Mouse (Mus musculus) intestine, embryonic 16.5 days (tissue): ENCODE results near the gene Zan. TPM values are rescaled to one million over a fixed set of nuclear protein-coding genes. Genes with fewer than 3 reads are reported as not detected.
A peak's percentile ranks its signal among the peaks of the same experiment; 100 is the strongest.
"Not testable (repeated sequence)": the region's sequence is repeated elsewhere in the genome, so short reads cannot be mapped to it uniquely, and the experiment has no call there.

ENCODE experiments used
- ATAC-seq: fragments of 200-750 bp; cut with Nextera tagmentation; 2 replicates; pipeline ENCODE4 v1.8.0; 2017; ENCODE audit warnings: moderate TSS enrichment, moderate library complexity
- H3K27ac ChIP-seq: fragments of 300-500 bp; sonication (generic); 2 replicates; pipeline ENCODE4 v1.5.1; 2014; ENCODE audit warnings: mild to moderate bottlenecking, low read length
- H3K27me3 ChIP-seq: fragments of 300-500 bp; sonication (generic); replicated peaks from 2 replicates; pipeline ENCODE4 v1.6.1; 2014; ENCODE audit warnings: low read length, control low read depth, mixed read lengths; ENCODE audit not compliant: control insufficient read depth, insufficient read depth
- H3K36me3 ChIP-seq: fragments of 300-500 bp; sonication (generic); 2 replicates; pipeline ENCODE4 v1.6.1; 2014; ENCODE audit warnings: low read length, control low read depth; ENCODE audit not compliant: control insufficient read depth, insufficient read depth
- H3K4me1 ChIP-seq: fragments of 300-500 bp; sonication (generic); 2 replicates; pipeline ENCODE4 v1.6.1; 2014; ENCODE audit warnings: low read length, control low read depth, mixed read lengths; ENCODE audit not compliant: control insufficient read depth, insufficient read depth
- H3K4me2 ChIP-seq: fragments of 300-500 bp; sonication (generic); 2 replicates; pipeline ENCODE4 v1.6.1; 2014; ENCODE audit warnings: low read depth, low read length, control low read depth
- H3K4me3 ChIP-seq: fragments of 300-500 bp; sonication (generic); 2 replicates; pipeline ENCODE4 v1.5.1; 2014; ENCODE audit warnings: mild to moderate bottlenecking, low read length
- H3K9ac ChIP-seq: fragments of 300-500 bp; sonication (generic); 2 replicates; pipeline ENCODE4 v1.6.1; 2014; ENCODE audit warnings: low read depth, low read length
- H3K9me3 ChIP-seq: fragments of 300-500 bp; sonication (generic); 2 replicates; pipeline ENCODE4 v1.6.1; 2016; ENCODE audit warnings: low read length, control low read depth; ENCODE audit not compliant: control insufficient read depth
- WGBS: fragments of 180-500 bp; shearing (Covaris S2); extraction: QIAGEN DNeasy Blood & Tissue Kit; methylation state at CpG from one replicate; pipeline ENCODE4 v1.1.7; 2014; 5-methylcytosine and 5-hydroxymethylcytosine counted together
- polyA plus RNA-seq: library from polyadenylated mRNA; unstranded; fragments of >200 nt; fragmentation: Nextera tagmentation; extraction: Ambion mirVana; gene quantifications from 2 replicates; pipeline ENCODE4 v1.2.1, GENCODE M21; 2015

The Zan gene
- polyA plus RNA-seq, 1 experiment from 2014 or later = 0.89 TPM

DNA sequence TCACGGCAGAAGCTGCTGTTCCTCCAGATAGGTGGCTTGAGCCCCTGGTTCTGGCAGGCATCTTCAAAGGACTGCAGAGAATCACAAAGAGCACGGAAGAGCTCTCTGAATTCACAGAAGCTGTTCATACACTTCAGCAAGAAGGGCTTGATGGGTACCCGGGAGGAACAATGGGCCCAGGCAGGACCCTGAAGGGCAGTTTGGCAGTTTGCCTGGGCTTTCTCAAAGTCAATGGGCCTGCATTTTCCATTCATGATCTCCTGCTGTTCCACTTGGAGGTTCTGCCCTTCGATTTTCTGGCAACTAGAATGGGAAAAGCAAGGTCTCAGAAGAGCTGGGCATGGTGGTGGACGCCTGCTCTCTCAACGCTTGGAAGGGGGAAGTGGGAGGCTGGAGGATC is 43.0 kb downstream of the Zan start:
- no peak overlapping the region for H3K27ac ChIP-seq
- H3K4me2 ChIP-seq = no peak overlapping the region
- no peaks in the 10 kb centered on the region for H3K27me3 ChIP-seq
- no peaks in the 10 kb centered on the region for H3K4me1 ChIP-seq
- H3K9me3 ChIP-seq = no peaks in the 10 kb centered on the region
- no peak overlapping the region for H3K9ac ChIP-seq
- H3K4me3 ChIP-seq = no peak overlapping the region
- WGBS = 62% methylated on average over 6 of the region's 6 CpGs
- no peak for ATAC-seq
- H3K36me3 ChIP-seq = no peaks in the 10 kb centered on the region

DNA sequence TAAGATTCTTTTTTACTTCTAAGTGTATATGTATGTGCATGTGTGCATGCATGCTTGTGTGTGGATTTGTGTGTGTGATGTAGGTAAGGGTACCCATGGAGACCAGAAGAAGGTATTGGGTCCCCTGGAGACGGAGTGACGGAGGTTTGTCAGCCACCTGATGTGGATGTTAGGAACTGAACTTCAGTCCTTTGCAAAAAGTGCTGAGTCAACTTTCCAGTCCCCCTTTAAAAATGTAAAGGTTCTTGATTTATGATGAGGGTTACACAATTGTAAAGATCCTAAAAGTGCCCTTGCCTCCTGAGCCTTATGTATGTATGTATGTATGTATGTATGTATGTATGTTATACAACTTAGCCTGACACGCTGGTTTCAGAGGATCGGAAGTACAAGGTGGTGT is 46.5 kb downstream of the Zan start:
- ATAC-seq, H3K27me3 ChIP-seq, H3K36me3 ChIP-seq, H3K27ac ChIP-seq, H3K4me2 ChIP-seq, H3K9me3 ChIP-seq, H3K4me3 ChIP-seq, H3K9ac ChIP-seq, H3K4me1 ChIP-seq: not testable (repeated sequence)
- 83% methylated on average over 4 of the region's 4 CpGs for WGBS

DNA sequence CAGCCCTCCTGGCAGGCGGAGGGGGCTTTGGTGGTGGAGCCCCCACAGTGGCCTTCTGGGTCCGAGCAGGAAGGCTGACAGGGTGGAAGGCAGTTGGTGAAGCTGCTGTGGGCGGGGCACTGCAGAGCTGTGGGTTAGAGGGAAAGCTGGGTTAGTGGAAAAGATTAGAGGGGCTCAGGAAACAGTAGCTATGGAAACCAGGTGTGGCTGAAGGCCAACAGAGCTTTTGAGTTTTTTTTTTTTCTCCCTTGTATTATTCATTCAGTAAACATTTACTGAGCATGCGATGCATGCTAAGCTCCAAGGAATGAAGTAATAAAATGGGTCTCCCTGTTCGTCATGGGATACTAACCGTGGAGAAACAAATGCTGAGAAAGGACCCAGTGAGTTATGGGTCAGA is 51.2 kb downstream of the Zan start:
- Histone ChIP-seq H3K9ac (no peak overlapping the region), H3K9me3 (no peaks in the 10 kb centered on the region), H3K27me3 (no peaks in the 10 kb centered on the region), H3K4me2 (no peak overlapping the region), H3K4me1 (peaks cover 9% of the 10 kb centered on the region), H3K36me3 (no peaks in the 10 kb centered on the region), H3K4me3 (no peak overlapping the region), H3K27ac (no peak overlapping the region)
- 39% methylated on average over 6 of the region's 6 CpGs for WGBS
- no peak; the same call in 1 of the 2 replicates for ATAC-seq

DNA sequence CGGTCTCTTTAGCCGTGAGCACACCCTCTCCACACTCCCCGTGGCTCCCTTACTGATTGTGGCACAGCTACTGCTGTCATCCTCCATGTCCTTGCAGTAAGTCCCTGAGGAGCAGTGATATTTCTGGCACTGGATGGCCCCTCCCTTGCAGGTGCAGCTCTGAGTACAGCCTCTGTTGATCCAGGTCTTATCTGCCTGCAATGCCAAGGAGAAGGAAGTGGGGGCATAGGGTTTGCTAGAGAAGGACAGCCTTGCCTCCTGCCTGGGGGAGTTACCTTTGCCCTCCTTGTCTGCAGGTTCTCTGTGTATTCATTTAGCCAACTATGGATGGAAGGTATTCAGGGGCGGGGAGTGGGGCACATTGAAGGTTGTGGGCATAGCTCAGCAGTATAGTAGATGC is 57.0 kb downstream of the Zan start:
- peak; percentile 94 for ATAC-seq

DNA sequence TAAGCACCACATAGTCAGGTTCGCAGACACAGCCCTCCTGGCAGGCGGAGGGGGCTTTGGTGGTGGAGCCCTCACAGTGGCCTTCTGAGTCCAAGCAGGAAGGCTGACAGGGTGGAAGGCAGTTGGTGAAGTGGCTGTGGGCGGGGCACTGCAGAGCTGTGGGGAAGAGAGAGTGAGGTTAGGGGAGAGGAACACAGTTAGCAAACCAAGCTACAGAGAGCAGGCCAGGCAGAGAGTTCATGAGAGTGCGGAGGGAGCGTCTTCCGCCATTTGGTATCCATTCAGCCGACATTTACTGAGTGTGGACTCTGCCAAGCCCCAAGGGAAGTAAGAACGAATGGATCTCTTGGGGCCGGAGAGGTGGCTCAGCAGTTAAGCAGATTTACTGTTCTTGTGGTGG is 57.8 kb downstream of the Zan start:
- Histone ChIP-seq H3K4me2 (no peak overlapping the region), H3K9me3 (no peaks in the 10 kb centered on the region), H3K27me3 (no peaks in the 10 kb centered on the region), H3K36me3 (no peaks in the 10 kb centered on the region), H3K4me1 (peaks cover 17% of the 10 kb centered on the region; the same call in 1 of the 2 replicates), H3K9ac (no peak overlapping the region; the same call in 1 of the 2 replicates), H3K27ac (peak overlapping the region; percentile 72), H3K4me3 (no peak overlapping the region)
- WGBS = 60% methylated on average over 9 of the region's 9 CpGs
- 0 out of 2 replicates have a peak, but pooled peaks have one; percentile 12 for ATAC-seq

More for the DNA sequence above, 57.0 kb downstream of the Zan start:
- Histone ChIP-seq H3K36me3 (no peaks in the 10 kb centered on the region), H3K9ac (no peak overlapping the region), H3K27me3 (no peaks in the 10 kb centered on the region), H3K4me1 (peaks cover 17% of the 10 kb centered on the region; the same call in 1 of the 2 replicates), H3K9me3 (no peaks in the 10 kb centered on the region), H3K4me2 (peak overlapping the region; percentile 19; the same call in 1 of the 2 replicates), H3K27ac (peak overlapping the region; percentile 72), H3K4me3 (no peak overlapping the region)
- whole genome bisulfite sequencing = 60% methylated on average over 4 of the region's 4 CpGs

DNA sequence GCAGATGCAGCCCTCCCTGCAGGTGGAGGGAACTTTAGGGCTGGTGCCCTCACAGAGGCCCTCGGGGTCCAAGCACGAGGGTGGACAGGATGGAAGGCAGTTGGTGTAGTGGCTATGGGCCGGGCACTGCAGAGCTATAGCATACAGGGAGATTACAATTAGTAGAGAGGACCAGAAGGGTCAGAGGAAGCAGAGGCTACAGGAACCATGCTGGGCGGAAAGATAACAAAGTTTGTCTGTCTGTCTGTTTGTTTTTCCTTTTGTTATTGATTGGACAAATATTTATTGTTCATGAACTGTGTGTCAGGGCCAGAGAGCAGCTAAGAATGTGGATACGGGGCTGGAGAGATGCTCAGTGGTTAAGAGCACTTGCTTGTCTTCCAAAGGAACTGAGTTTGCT is 62.6 kb downstream of the Zan start:
- H3K4me1 ChIP-seq = 0 out of 2 replicates have a peak, but pooled peaks cover 7% of the 10 kb centered on the region
- H3K27ac ChIP-seq = no peak overlapping the region
- 31% methylated on average over 5 of the region's 5 CpGs for WGBS
- H3K27me3 ChIP-seq = no peaks in the 10 kb centered on the region
- H3K4me2 ChIP-seq = no peak overlapping the region
- no peaks in the 10 kb centered on the region for H3K9me3 ChIP-seq
- no peak overlapping the region for H3K4me3 ChIP-seq
- no peak overlapping the region for H3K9ac ChIP-seq
- no peak for ATAC-seq
- H3K36me3 ChIP-seq = no peaks in the 10 kb centered on the region

DNA sequence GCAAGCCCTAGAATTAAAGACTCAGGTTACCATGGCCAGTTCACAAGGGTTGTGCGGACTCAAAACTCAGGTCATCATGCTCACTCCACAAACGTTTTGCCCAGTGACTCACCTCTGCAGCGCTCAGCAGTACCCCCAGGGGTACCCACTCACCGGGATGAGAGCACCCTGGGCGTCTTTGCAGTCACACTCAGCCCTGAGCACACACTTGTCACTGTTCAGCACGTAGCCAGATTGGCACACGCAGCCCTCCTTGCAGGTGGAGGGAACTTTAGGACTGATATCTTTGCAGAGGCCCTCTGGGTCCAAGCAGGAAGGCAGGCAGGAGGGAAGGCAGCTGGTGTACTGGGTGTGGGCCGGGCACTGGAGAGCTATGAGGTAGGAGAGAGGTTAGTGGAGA is 65.6 kb downstream of the Zan start:
- WGBS = 67% methylated on average over 8 of the region's 8 CpGs
- H3K9me3 ChIP-seq = no peaks in the 10 kb centered on the region
- H3K9ac ChIP-seq = no peak overlapping the region
- no peak for ATAC-seq
- H3K4me3 ChIP-seq = no peak overlapping the region
- no peaks in the 10 kb centered on the region for H3K27me3 ChIP-seq
- no peak overlapping the region for H3K4me2 ChIP-seq
- H3K27ac ChIP-seq = no peak overlapping the region
- H3K36me3 ChIP-seq = no peaks in the 10 kb centered on the region
- no peaks in the 10 kb centered on the region for H3K4me1 ChIP-seq

DNA sequence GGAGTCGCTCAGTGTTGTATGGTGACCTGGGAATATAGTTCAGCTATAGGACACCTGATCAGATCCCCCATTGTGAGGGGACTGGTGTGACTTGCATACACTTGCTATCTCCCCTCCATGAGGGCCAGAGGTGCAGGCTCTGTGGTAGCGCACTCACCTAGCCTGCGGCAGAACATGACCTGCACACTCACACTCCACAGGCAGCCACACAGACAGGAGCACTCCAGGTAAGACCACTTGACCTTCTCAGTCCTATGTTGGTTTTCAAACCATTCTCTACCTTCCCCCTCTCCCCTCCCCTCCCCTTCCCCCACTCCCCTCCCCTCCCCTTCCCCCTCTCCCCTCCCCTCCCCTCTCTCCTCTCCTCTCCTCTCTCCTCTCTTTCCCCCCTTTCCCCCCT is 66.3 kb downstream of the Zan start:
- no peaks in the 10 kb centered on the region for H3K36me3 ChIP-seq
- WGBS = 99% methylated on average over 3 of the region's 3 CpGs
- H3K9me3 ChIP-seq = no peaks in the 10 kb centered on the region
- no peak overlapping the region for H3K27ac ChIP-seq
- H3K9ac ChIP-seq = no peak overlapping the region
- H3K4me3 ChIP-seq = no peak overlapping the region
- no peaks in the 10 kb centered on the region for H3K4me1 ChIP-seq
- H3K4me2 ChIP-seq = no peak overlapping the region
- ATAC-seq = no peak
- no peaks in the 10 kb centered on the region for H3K27me3 ChIP-seq

DNA sequence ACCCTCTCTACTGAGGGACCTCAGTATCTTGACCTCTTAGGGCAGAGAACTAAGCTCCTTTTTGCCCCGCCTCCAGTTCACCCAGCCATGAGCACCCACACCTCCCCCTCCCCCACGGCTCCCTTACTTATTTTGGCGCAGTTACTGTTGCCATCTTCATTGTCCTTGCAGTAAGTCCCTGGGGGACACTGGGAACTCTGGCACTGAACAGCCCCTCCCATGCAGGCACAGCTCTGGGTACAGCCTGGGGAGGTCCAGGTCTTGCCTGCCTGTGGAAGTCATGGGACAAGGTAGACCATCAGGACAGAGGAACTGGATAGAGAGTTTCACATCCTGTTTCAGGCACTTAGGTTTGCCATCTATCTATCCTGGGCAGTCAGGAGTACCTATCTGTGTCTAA is 66.8 kb downstream of the Zan start:
- no peak overlapping the region for H3K9ac ChIP-seq
- no peaks in the 10 kb centered on the region for H3K9me3 ChIP-seq
- no peaks in the 10 kb centered on the region for H3K4me1 ChIP-seq
- no peaks in the 10 kb centered on the region for H3K27me3 ChIP-seq
- ATAC-seq = no peak
- no peaks in the 10 kb centered on the region for H3K36me3 ChIP-seq
- H3K4me2 ChIP-seq = no peak overlapping the region
- H3K27ac ChIP-seq = no peak overlapping the region
- WGBS = 84% methylated on average over 3 of the region's 3 CpGs
- H3K4me3 ChIP-seq = no peak overlapping the region

DNA sequence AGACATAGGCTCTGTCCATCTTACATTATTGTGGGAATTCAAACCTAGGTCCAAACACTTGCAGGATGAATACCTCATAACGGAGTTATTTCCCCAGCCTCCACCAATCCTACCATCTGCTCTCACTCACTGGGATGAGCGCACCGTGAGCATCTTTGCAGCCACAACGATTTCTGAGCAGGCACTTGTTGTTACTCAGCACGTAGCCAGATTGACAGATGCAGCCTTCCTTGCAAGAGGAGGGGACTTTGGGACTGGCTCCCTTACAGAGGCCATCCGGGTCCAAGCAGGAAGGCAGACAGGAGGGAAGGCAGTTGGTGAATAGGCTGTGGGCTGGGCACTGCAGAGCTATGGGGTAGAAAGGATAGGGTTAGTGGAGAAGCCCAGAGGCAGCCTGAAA is 67.4 kb downstream of the Zan start:
- Histone ChIP-seq H3K4me1 (no peaks in the 10 kb centered on the region), H3K27me3 (no peaks in the 10 kb centered on the region), H3K27ac (no peak overlapping the region), H3K4me3 (no peak overlapping the region), H3K9ac (no peak overlapping the region), H3K9me3 (no peaks in the 10 kb centered on the region), H3K4me2 (no peak overlapping the region), H3K36me3 (no peaks in the 10 kb centered on the region)
- no peak for ATAC-seq
- WGBS = 71% methylated on average over 6 of the region's 6 CpGs
